Mouse (Mus musculus): ENCODE results near the gene Dlx3. TPM values are rescaled to one million over a fixed set of nuclear protein-coding genes. Genes with fewer than 3 reads are reported as not detected.
A peak's percentile ranks its signal among the peaks of the same experiment; 100 is the strongest.

Dlx3 gene
- polyA plus RNA-seq, 1 experiment from 2014 or later: 0.45 TPM

DNA sequence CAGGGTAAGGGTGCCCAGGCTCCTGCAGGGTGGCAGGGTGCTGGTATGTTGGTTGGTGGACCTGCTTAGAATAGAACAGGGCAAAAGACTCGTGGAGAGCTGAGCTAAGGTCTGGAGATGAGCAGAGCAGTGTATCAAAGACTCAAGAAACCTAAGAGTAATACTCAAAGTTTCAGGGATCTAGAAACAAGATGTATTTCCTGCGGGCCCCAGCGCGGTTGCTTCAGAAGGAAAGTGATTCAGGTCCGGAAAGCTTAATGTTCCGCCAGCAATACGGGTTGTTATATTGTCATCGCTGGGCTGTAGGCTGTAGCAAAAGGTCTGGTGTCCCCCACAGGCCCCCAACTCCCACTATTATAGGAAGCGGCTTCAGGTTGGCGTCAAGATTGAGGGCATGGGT lies 22.3 kb downstream of the Dlx3 start:
- H3K9ac ChIP-seq (ENCODE audit: low read depth, low read length): no peak overlapping the region
- no peak overlapping the region for H3K27ac ChIP-seq
- no peak overlapping the region for H3K4me3 ChIP-seq (replicated peaks; ENCODE audit: low read depth, low read length)
- ATAC-seq (replicated peaks; ENCODE audit: low FRiP score, low read depth): no peak
- H3K4me1 ChIP-seq (replicated peaks; ENCODE audit: insufficient read depth, low read length): peaks cover 13% of the 10 kb centered on the region
- no peaks in the 10 kb centered on the region for H3K36me3 ChIP-seq (ENCODE audit: insufficient read depth, low read length)
- no peak for DNase-seq (ENCODE audit: low spot score)
- H3K27me3 ChIP-seq (ENCODE audit: insufficient read depth, low read length): peaks cover 97% of the 10 kb centered on the region
- no peak for TF ChIP-seq CTCF (IDR thresholded peaks at IDR 0.05; ENCODE audit: low read depth)
- H3K4me2 ChIP-seq (ENCODE audit: low read length): no peak overlapping the region
- H3K9me3 ChIP-seq (replicated peaks; ENCODE audit: low read length): no peaks in the 10 kb centered on the region
- 11% methylated on average over 10 of the region's 10 CpGs for WGBS

- peaks cover 97% of the 10 kb centered on the region for H3K27me3 ChIP-seq (ENCODE audit: insufficient read depth, low read length)
- H3K9me3 ChIP-seq (replicated peaks; ENCODE audit: low read length): no peaks in the 10 kb centered on the region
- H3K36me3 ChIP-seq (ENCODE audit: insufficient read depth, low read length): no peaks in the 10 kb centered on the region
- H3K27ac ChIP-seq: no peak overlapping the region
- 4% methylated on average over 39 of the region's 39 CpGs for WGBS
- H3K4me3 ChIP-seq (replicated peaks; ENCODE audit: low read depth, low read length): no peak overlapping the region
- H3K4me2 ChIP-seq (ENCODE audit: low read length): 0 out of 2 replicates have a peak overlapping the region, but pooled peaks have one; percentile 5
- ATAC-seq (replicated peaks; ENCODE audit: low FRiP score, low read depth): no peak
- H3K9ac ChIP-seq (ENCODE audit: low read depth, low read length): no peak overlapping the region
- peak; percentile 62 for DNase-seq (ENCODE audit: low spot score)
- TF ChIP-seq CTCF (IDR thresholded peaks at IDR 0.05; ENCODE audit: low read depth): no peak
- peaks cover 13% of the 10 kb centered on the region for H3K4me1 ChIP-seq (replicated peaks; ENCODE audit: insufficient read depth, low read length)
Observed at GRCm38 (mm10) chr11:95142980-95143575, 23.2 kb downstream of the Dlx3 start.

DNA sequence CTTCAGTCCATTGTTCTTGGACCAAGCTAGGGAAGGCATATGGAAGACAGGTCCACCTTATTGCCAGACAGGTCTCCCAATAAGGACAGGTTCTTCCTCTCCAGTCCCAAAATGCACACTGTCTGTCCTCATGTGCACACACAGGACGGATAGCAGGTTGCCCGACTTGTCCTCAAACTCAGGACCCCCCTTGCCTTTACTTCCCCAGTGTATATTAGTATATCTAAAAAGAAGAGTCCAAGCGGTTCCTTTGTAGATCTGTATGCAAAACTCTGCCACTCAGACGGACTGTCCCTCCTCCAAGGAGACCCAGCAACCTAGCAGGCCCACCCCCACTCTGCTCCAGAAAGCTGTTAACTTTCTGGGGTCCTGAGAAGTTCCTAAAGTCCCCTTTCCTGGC lies 23.7 kb downstream of the Dlx3 start:
- Histone ChIP-seq H3K4me3 (replicated peaks; ENCODE audit: low read depth, low read length) (no peak overlapping the region), H3K27ac (no peak overlapping the region), H3K9me3 (replicated peaks; ENCODE audit: low read length) (no peaks in the 10 kb centered on the region), H3K9ac (ENCODE audit: low read depth, low read length) (no peak overlapping the region), H3K36me3 (ENCODE audit: insufficient read depth, low read length) (no peaks in the 10 kb centered on the region), H3K4me1 (replicated peaks; ENCODE audit: insufficient read depth, low read length) (peaks cover 13% of the 10 kb centered on the region), H3K27me3 (ENCODE audit: insufficient read depth, low read length) (peaks cover 97% of the 10 kb centered on the region), H3K4me2 (ENCODE audit: low read length) (no peak overlapping the region)
- DNase-seq (ENCODE audit: low spot score) (no peak), ATAC-seq (replicated peaks; ENCODE audit: low FRiP score, low read depth) (no peak)
- 9% methylated on average over 4 of the region's 4 CpGs for WGBS
- no peak for TF ChIP-seq CTCF (IDR thresholded peaks at IDR 0.05; ENCODE audit: low read depth)

- no peak for DNase-seq (ENCODE audit: low spot score)
- Histone ChIP-seq H3K27me3 (ENCODE audit: insufficient read depth, low read length) (peaks cover 96% of the 10 kb centered on the region), H3K4me1 (replicated peaks; ENCODE audit: insufficient read depth, low read length) (peaks cover 13% of the 10 kb centered on the region), H3K4me2 (ENCODE audit: low read length) (peak overlapping the region; percentile 51), H3K9me3 (replicated peaks; ENCODE audit: low read length) (no peaks in the 10 kb centered on the region), H3K9ac (ENCODE audit: low read depth, low read length) (no peak overlapping the region), H3K4me3 (replicated peaks; ENCODE audit: low read depth, low read length) (peak overlapping the region; percentile 27; the same call in 1 of the 2 replicates), H3K27ac (no peak overlapping the region), H3K36me3 (ENCODE audit: insufficient read depth, low read length) (no peaks in the 10 kb centered on the region)
- 11% methylated on average over 9 of the region's 9 CpGs for WGBS
- TF ChIP-seq CTCF (IDR thresholded peaks at IDR 0.05; ENCODE audit: low read depth): no peak
- ATAC-seq (replicated peaks; ENCODE audit: low FRiP score, low read depth): no peak
Observed at GRCm38 (mm10) chr11:95144091-95144945, 24.4 kb downstream of the Dlx3 start.

DNA sequence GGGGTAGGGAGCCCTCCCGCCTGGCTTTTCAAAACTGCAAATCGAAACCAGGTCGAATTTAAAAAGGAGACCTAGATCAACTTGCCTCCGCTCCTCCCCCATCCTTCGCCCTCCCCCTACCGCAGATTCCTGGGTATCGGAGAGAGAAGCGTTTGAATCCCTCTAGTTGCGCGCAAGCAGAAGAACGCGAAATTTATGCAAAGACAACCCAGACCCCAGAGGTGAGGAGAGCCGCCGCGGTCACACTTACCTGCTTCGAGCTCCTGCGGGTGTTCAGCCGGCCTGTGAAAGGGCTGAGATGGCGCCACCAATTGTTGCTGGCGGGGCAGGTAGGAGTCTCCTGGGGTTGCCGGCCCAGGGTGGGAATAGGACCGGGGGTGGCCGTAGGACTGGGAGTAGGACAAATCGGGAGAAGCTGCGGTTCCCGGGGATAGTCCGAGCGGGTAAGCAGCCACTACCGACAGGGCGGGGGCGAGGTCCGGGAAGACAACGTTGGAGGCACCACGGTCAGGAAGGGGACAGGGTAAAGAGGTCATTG lies 25.1 kb downstream of the Dlx3 start:
- no peak for TF ChIP-seq CTCF (IDR thresholded peaks at IDR 0.05; ENCODE audit: low read depth)
- DNase-seq (ENCODE audit: low spot score) (no peak), ATAC-seq (replicated peaks; ENCODE audit: low FRiP score, low read depth) (no peak)
- H3K9ac ChIP-seq (ENCODE audit: low read depth, low read length): no peak overlapping the region
- under 1% methylated on average over 34 of the region's 34 CpGs for WGBS
- peaks cover 95% of the 10 kb centered on the region for H3K27me3 ChIP-seq (ENCODE audit: insufficient read depth, low read length)
- peak overlapping the region; percentile 27 for H3K4me3 ChIP-seq (replicated peaks; ENCODE audit: low read depth, low read length)
- H3K9me3 ChIP-seq (replicated peaks; ENCODE audit: low read length): no peaks in the 10 kb centered on the region
- H3K4me1 ChIP-seq (replicated peaks; ENCODE audit: insufficient read depth, low read length): peaks cover 13% of the 10 kb centered on the region
- H3K4me2 ChIP-seq (ENCODE audit: low read length): peak overlapping the region; percentile 51
- H3K36me3 ChIP-seq (ENCODE audit: insufficient read depth, low read length): no peaks in the 10 kb centered on the region
- H3K27ac ChIP-seq: no peak overlapping the region

GRCm38 (mm10) chr11:95145851-95146403 lies 26.0 kb downstream of the Dlx3 start, which contains the start of gene Dlx4:
TSS of gene Dlx4 (minus strand) at chr11:95146263.
- Histone ChIP-seq H3K27ac (no peak within 1 kb of the TSS), H3K9ac (ENCODE audit: low read depth, low read length) (no peak within 1 kb of the TSS), H3K4me1 (replicated peaks; ENCODE audit: insufficient read depth, low read length) (peaks cover 15% of the 10 kb centered on the region), H3K4me3 (replicated peaks; ENCODE audit: low read depth, low read length) (peak within 1 kb of the TSS; percentile 27), H3K36me3 (ENCODE audit: insufficient read depth, low read length) (no peaks in the 10 kb centered on the region), H3K9me3 (replicated peaks; ENCODE audit: low read length) (no peaks in the 10 kb centered on the region), H3K27me3 (ENCODE audit: insufficient read depth, low read length) (peaks cover 92% of the 10 kb centered on the region), H3K4me2 (ENCODE audit: low read length) (peak within 1 kb of the TSS; percentile 51)
- DNase-seq (ENCODE audit: low spot score) (no peak), ATAC-seq (replicated peaks; ENCODE audit: low FRiP score, low read depth) (no peak)
- WGBS: under 1% methylated on average over 48 of the region's 48 CpGs
- no peak for TF ChIP-seq CTCF (IDR thresholded peaks at IDR 0.05; ENCODE audit: low read depth)
